Mouse (Mus musculus) ES-E14 (cell line): ENCODE data around the gene Pmf1. TPM values are rescaled to one million over a fixed set of nuclear protein-coding genes. Genes with fewer than 3 reads are reported as not detected.

Experiments
- DNase-seq: peaks from one replicate; pipeline ENCODE4 v3.0.0-alpha.2; 2013; ENCODE audit warnings: low read depth, low spot score
- H3K27ac ChIP-seq: 2 replicates; pipeline ENCODE4 v1.5.1; 2012; ENCODE audit warnings: low read depth, mild to moderate bottlenecking, low read length, moderate library complexity, mixed read lengths; ENCODE audit not compliant: poor library complexity, insufficient read depth, severe bottlenecking
- H3K36me3 ChIP-seq: 2 replicates; pipeline ENCODE4 v1.6.1; 2012; ENCODE audit warnings: mild to moderate bottlenecking, low read length, moderate library complexity, mixed read lengths; ENCODE audit not compliant: control insufficient read depth, poor library complexity, insufficient read depth, severe bottlenecking
- H3K4me1 ChIP-seq, 2 experiments: fragments of 150-350 bp in 1 of 2; sonication (generic) in 1 of 2; 2 replicates each; pipeline ENCODE4 v1.6.1; 2012; ENCODE audit warnings: low read length in 2 of 2, mild to moderate bottlenecking in 1 of 2, mixed read lengths in 1 of 2; ENCODE audit not compliant: control insufficient read depth in 2 of 2, insufficient read depth in 2 of 2, poor library complexity in 1 of 2
- H3K4me3 ChIP-seq, 2 experiments: fragments of 150-350 bp in 1 of 2; sonication (generic) in 1 of 2; 2 replicates each; pipeline ENCODE4 v1.5.1; 2012; ENCODE audit warnings: low read length in 2 of 2, low read depth in 1 of 2, mild to moderate bottlenecking in 1 of 2, mixed read lengths in 1 of 2; ENCODE audit not compliant: insufficient read depth in 1 of 2, poor library complexity in 1 of 2, severe bottlenecking in 1 of 2
- H3K9ac ChIP-seq: 2 replicates; pipeline ENCODE4 v1.6.1; 2012; ENCODE audit warnings: low read depth, mild to moderate bottlenecking, low read length, mixed read lengths; ENCODE audit not compliant: poor library complexity, insufficient read depth, severe bottlenecking
- H3K9me3 ChIP-seq: fragments of 150-350 bp; sonication (generic); 2 replicates; pipeline ENCODE4 v1.6.1; 2012; ENCODE audit warnings: low read depth, mild to moderate bottlenecking, low read length; ENCODE audit not compliant: control insufficient read depth, insufficient read depth
- CHD2 ChIP-seq: IDR thresholded peaks from 2 replicates; pipeline ENCODE4 v1.6.1; 2014; ENCODE audit warnings: mild to moderate bottlenecking, low read depth, low read length, inconsistent platforms
- HCFC1 ChIP-seq: IDR thresholded peaks from 2 replicates; pipeline ENCODE4 v1.6.1; 2012; ENCODE audit warnings: low read length, inconsistent platforms, borderline replicate concordance; ENCODE audit not compliant: insufficient read depth
- MAFK ChIP-seq: IDR thresholded peaks from 2 replicates; pipeline ENCODE4 v1.6.1; 2014; ENCODE audit warnings: mild to moderate bottlenecking, low read depth, low read length, inconsistent platforms; ENCODE audit not compliant: insufficient read depth
- ZC3H11A ChIP-seq: IDR thresholded peaks from 2 replicates; pipeline ENCODE4 v1.6.1; 2012; ENCODE audit warnings: low read depth, mild to moderate bottlenecking, inconsistent platforms, low read length, borderline replicate concordance
- ZNF384 ChIP-seq: IDR thresholded peaks from 2 replicates; pipeline ENCODE4 v1.6.1; 2012; ENCODE audit warnings: low read depth, low read length, inconsistent platforms
- in situ Hi-C, 2 experiments: fragments of 600-800 bp; cut with MboI; formaldehyde crosslinking; loops; one replicate each; pipeline ENCODE4 v1.15.1; 2025; ENCODE audit warnings: low sequenced_read_pairs in 2 of 2, inconsistent platforms in 1 of 2; ENCODE audit not compliant: unreplicated experiment in 2 of 2
- total RNA-seq: library from RNA; depleted of rRNA; stranded (reverse); fragments of 300-350 nt; gene quantifications from 2 replicates; pipeline ENCODE4 v1.2.3, GENCODE M21; 2012

Gene Pmf1
- total RNA-seq, 1 experiment = 97.0 TPM

- no peaks in the 10 kb centered on the region for H3K9me3 ChIP-seq
- H3K36me3 ChIP-seq = peaks cover 16% of the 10 kb centered on the region; the same call in 1 of the 2 replicates
- DNase-seq = no peak
- no peak overlapping the region for H3K27ac ChIP-seq
- no peak for TF ChIP-seq CHD2
- no peak for TF ChIP-seq ZNF384
- no peak for TF ChIP-seq HCFC1
- no peak for TF ChIP-seq MAFK
- TF ChIP-seq ZC3H11A = no peak
- no peak overlapping the region for H3K9ac ChIP-seq
- in situ Hi-C loops = no loop called here
- peaks cover 2 to 6% of the 10 kb centered on the region in 2 experiments; a peak in 2 of 4 replicates for H3K4me1 ChIP-seq
- H3K4me3 ChIP-seq = no peak overlapping the region
Measured at GRCm38 (mm10) chr3:88418016-88418415, 7.9 kb upstream of the Pmf1 start.

- TF ChIP-seq ZNF384 = no peak
- no peak for TF ChIP-seq MAFK
- no peak for TF ChIP-seq ZC3H11A
- no peak for TF ChIP-seq HCFC1
- TF ChIP-seq CHD2 = no peak
- no peak overlapping the region for H3K4me3 ChIP-seq
- peak overlapping the region; percentile 3; the same call in 1 of the 2 replicates for H3K9ac ChIP-seq
- H3K27ac ChIP-seq = no peak overlapping the region
- no peaks in the 10 kb centered on the region for H3K9me3 ChIP-seq
- DNase-seq = no peak
- peaks cover 16% of the 10 kb centered on the region for H3K36me3 ChIP-seq
- H3K4me1 ChIP-seq = peaks cover 2 to 5% of the 10 kb centered on the region in 2 experiments; a peak in 2 of 4 replicates
- in situ Hi-C loops = no loop called here
Measured at GRCm38 (mm10) chr3:88415668-88416067, 5.5 kb upstream of the Pmf1 start.

- TF ChIP-seq MAFK = no peak
- TF ChIP-seq ZNF384 = no peak
- no peak for TF ChIP-seq ZC3H11A
- no peak for TF ChIP-seq CHD2
- TF ChIP-seq HCFC1 = no peak
- H3K9ac ChIP-seq = no peak overlapping the region
- H3K9me3 ChIP-seq = no peaks in the 10 kb centered on the region
- no peak overlapping the region for H3K4me3 ChIP-seq
- peaks cover 6% of the 10 kb centered on the region for H3K36me3 ChIP-seq
- no peak for DNase-seq
- no peak overlapping the region for H3K27ac ChIP-seq
- in situ Hi-C loops = no loop called here
- peaks cover 2 to 5% of the 10 kb centered on the region in 2 experiments; a peak in 2 of 4 replicates for H3K4me1 ChIP-seq
Measured at GRCm38 (mm10) chr3:88412636-88413035, 2.5 kb upstream of the Pmf1 start.

GRCm38 (mm10) chr3:88411681-88412080, 1.6 kb upstream of the Pmf1 start:
- Histone ChIP-seq H3K9me3 (no peaks in the 10 kb centered on the region), H3K4me3 (no peak overlapping the region), H3K27ac (no peak overlapping the region), H3K4me1 (peaks cover 4 to 7% of the 10 kb centered on the region in 2 experiments; a peak in 3 of 4 replicates), H3K9ac (no peak overlapping the region), H3K36me3 (peaks cover 6% of the 10 kb centered on the region)
- DNase-seq = no peak
- in situ Hi-C loops = no loop called here
- TF ChIP-seq ZC3H11A = no peak
- TF ChIP-seq MAFK = no peak

GRCm38 (mm10) chr3:88410645-88411031, 507 bp upstream of the Pmf1 start:
- in situ Hi-C loops = no loop called here
- Histone ChIP-seq H3K27ac (peak overlapping the region; percentile 73; the same call in 1 of the 2 replicates), H3K4me1 (peaks cover 4 to 7% of the 10 kb centered on the region in 2 experiments; a peak in 3 of 4 replicates), H3K9ac (peak overlapping the region; percentile 76), H3K36me3 (peaks cover 6% of the 10 kb centered on the region), H3K9me3 (no peaks in the 10 kb centered on the region), H3K4me3 (peak overlapping the region; percentile 85 to 93)
- TF ChIP-seq CHD2 = no peak
- no peak for TF ChIP-seq MAFK
- TF ChIP-seq ZC3H11A = no peak
- no peak for TF ChIP-seq ZNF384
- peak; percentile 28 for DNase-seq
